Mouse (Mus musculus) embryonic facial prominence, embryonic 14.5 days (tissue): ENCODE data around the gene Slc16a1. TPM values are rescaled to one million over a fixed set of nuclear protein-coding genes. Genes with fewer than 3 reads are reported as not detected.
A peak's percentile ranks its signal among the peaks of the same experiment; 100 is the strongest.

Experiments used
- ATAC-seq: fragments of 200-750 bp; cut with Nextera tagmentation; 2 replicates; pipeline ENCODE4 v1.8.0; 2017; ENCODE audit warnings: low read depth, moderate number of reproducible peaks, moderate TSS enrichment
- DNase-seq: peaks from one replicate; pipeline ENCODE4 v3.0.0-alpha.2; 2015; ENCODE audit warnings: low spot score
- H3K27ac ChIP-seq: fragments of 300-500 bp; sonication (generic); replicated peaks from 2 replicates; pipeline ENCODE4 v1.5.1; 2014; ENCODE audit warnings: low read depth, mild to moderate bottlenecking, low read length, moderate library complexity
- H3K27me3 ChIP-seq: fragments of 300-500 bp; sonication (generic); replicated peaks from 2 replicates; pipeline ENCODE4 v1.6.1; 2014; ENCODE audit warnings: low read length; ENCODE audit not compliant: control insufficient read depth, insufficient read depth
- H3K36me3 ChIP-seq: fragments of 300-500 bp; sonication (generic); 2 replicates; pipeline ENCODE4 v1.6.1; 2014; ENCODE audit warnings: low read length, mixed read lengths; ENCODE audit not compliant: control insufficient read depth, insufficient read depth
- H3K4me1 ChIP-seq: fragments of 300-500 bp; sonication (generic); 2 replicates; pipeline ENCODE4 v1.6.1; 2014; ENCODE audit warnings: antibody characterized with exemption, low read length; ENCODE audit not compliant: control insufficient read depth, insufficient read depth
- H3K4me2 ChIP-seq: fragments of 300-500 bp; sonication (generic); 2 replicates; pipeline ENCODE4 v1.6.1; 2014; ENCODE audit warnings: low read depth, mild to moderate bottlenecking, low read length, moderate library complexity, mixed read lengths
- H3K4me3 ChIP-seq: fragments of 300-500 bp; sonication (generic); 2 replicates; pipeline ENCODE4 v1.5.1; 2014; ENCODE audit warnings: low read depth, mild to moderate bottlenecking, low read length
- H3K9ac ChIP-seq: fragments of 300-500 bp; sonication (generic); 2 replicates; pipeline ENCODE4 v1.6.1; 2014; ENCODE audit warnings: low read depth, mild to moderate bottlenecking, low read length, moderate library complexity, mixed read lengths
- H3K9me3 ChIP-seq: fragments of 300-500 bp; sonication (generic); 2 replicates; pipeline ENCODE4 v1.6.1; 2016; ENCODE audit warnings: low read length; ENCODE audit not compliant: control insufficient read depth
- WGBS: fragments of 180-500 bp; shearing (Covaris S2); extraction: QIAGEN DNeasy Blood & Tissue Kit; methylation state at CpG from one replicate; pipeline ENCODE4 v1.1.7; 2014; 5-methylcytosine and 5-hydroxymethylcytosine counted together
- polyA plus RNA-seq: library from polyadenylated mRNA; unstranded; fragments of >200 nt; fragmentation: Nextera tagmentation; extraction: Ambion mirVana; gene quantifications from 2 replicates; pipeline ENCODE4 v1.2.1, GENCODE M21; 2014

Gene Slc16a1
- polyA plus RNA-seq, 1 experiment from 2014 or later = 30.9 TPM

- H3K36me3 ChIP-seq = no peaks in the 10 kb centered on the region
- peaks cover 6% of the 10 kb centered on the region; the same call in 1 of the 2 replicates for H3K4me1 ChIP-seq
- H3K4me3 ChIP-seq = no peak overlapping the region
- 9% methylated on average over 2 of the region's 2 CpGs for WGBS
- ATAC-seq (peak; percentile 51; the same call in 1 of the 2 replicates), DNase-seq (peak; percentile 54)
- H3K9ac ChIP-seq = no peak overlapping the region
- no peak overlapping the region for H3K4me2 ChIP-seq
- no peak overlapping the region for H3K27ac ChIP-seq
- no peaks in the 10 kb centered on the region for H3K27me3 ChIP-seq
- H3K9me3 ChIP-seq = no peaks in the 10 kb centered on the region
These were observed 5.4 kb downstream of the Slc16a1 start for GRCm38 (mm10) chr3:104643810-104644270.

DNA sequence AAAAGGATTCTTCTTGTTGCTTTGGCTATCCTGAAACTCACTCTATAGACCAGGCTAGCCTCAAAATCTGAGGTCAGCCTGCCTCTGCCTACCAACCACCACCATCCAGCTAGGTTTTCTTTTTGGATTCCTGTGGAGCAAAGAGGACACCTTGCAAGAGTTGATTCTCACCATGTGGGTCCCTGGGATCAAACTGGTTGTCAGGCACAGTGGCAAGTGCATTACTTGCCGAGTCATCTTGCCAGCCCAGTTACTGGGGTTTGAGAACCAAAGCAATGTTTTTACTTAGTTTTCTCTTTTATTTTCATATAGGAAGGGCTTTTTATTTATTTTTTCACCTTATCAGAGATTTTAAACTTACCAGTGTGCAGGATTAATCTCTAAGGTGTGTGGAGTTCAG, 5.9 kb downstream of the Slc16a1 start:
- DNase-seq (no peak), ATAC-seq (no peak)
- no peak overlapping the region for H3K4me3 ChIP-seq
- WGBS = 96% methylated on average over 1 of the region's 1 CpGs
- no peaks in the 10 kb centered on the region for H3K36me3 ChIP-seq
- no peak overlapping the region for H3K4me2 ChIP-seq
- H3K9ac ChIP-seq = no peak overlapping the region
- no peak overlapping the region for H3K27ac ChIP-seq
- peaks cover 6% of the 10 kb centered on the region; the same call in 1 of the 2 replicates for H3K4me1 ChIP-seq
- no peaks in the 10 kb centered on the region for H3K9me3 ChIP-seq
- H3K27me3 ChIP-seq = no peaks in the 10 kb centered on the region

DNA sequence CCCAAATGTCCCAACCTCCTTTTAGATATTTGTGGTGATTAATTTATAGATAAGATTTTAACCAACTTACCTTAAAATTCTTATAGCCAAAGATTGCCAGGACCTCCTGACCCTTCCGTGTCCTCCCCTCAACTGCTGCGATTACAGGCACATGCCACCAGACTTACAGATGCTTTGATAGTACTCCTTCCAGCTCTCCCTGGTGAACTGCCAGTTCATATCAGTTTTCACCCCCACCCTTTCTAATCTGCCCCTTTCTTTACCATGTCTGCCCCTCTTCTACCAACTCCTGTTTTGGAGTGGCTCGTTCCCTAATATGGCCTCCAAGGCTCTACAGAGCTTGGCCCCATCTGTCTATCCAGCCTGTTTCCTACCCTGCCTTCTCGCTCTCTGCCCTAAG, 15.8 kb downstream of the Slc16a1 start:
- no peaks in the 10 kb centered on the region for H3K9me3 ChIP-seq
- H3K4me3 ChIP-seq = no peak overlapping the region
- no peak overlapping the region for H3K9ac ChIP-seq
- WGBS = 89% methylated on average over 4 of the region's 4 CpGs
- DNase-seq (no peak), ATAC-seq (no peak)
- no peaks in the 10 kb centered on the region for H3K27me3 ChIP-seq
- H3K36me3 ChIP-seq = peaks cover 39% of the 10 kb centered on the region; the same call in 1 of the 2 replicates
- no peak overlapping the region for H3K27ac ChIP-seq
- no peak overlapping the region for H3K4me2 ChIP-seq
- H3K4me1 ChIP-seq = no peaks in the 10 kb centered on the region

DNA sequence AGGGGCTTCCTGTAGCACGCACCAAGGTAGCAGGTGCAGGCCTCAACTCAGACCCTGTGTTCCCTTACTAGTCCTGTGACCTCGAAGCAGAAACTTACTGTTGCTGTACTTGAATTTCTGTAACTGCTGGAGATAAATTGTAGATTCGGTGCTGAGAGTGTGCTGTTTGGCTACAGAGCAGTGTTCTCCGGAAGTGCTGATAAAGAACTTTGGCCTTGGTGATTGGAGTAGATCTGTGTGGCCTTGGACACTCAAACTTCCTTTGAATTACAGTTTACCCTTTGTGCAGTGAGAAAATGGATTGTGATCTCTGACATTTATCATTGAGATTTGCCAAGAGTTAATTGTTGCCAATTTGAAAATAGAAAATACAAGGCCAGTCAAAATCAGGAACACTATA, 16.5 kb downstream of the Slc16a1 start:
- DNase-seq = no peak
- Histone ChIP-seq H3K9ac (no peak overlapping the region), H3K4me1 (no peaks in the 10 kb centered on the region), H3K4me3 (no peak overlapping the region), H3K4me2 (no peak overlapping the region), H3K9me3 (no peaks in the 10 kb centered on the region), H3K27ac (no peak overlapping the region), H3K36me3 (peaks cover 39% of the 10 kb centered on the region; the same call in 1 of the 2 replicates), H3K27me3 (no peaks in the 10 kb centered on the region)
- WGBS = 90% methylated on average over 4 of the region's 4 CpGs
- no peak for ATAC-seq

DNA sequence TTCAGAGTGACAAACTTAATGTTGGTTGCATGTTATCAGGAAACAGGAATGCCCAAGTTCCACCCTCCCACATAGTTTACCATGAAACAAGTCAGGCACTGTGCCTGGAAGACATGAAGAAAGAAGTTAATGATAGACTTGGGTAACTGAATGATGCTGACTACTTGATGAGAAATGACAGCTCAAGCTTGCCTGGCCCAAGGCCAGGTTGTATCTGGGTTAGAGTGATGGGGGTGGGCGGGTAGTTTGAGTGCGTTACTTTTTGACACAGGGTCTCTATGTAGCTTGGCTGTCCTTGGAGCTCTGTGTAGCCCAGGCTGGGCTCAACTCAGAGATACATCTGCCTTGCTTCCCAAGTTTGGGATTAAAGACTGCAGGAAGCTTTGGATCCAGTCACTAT, 20.2 kb downstream of the Slc16a1 start:
- H3K27me3 ChIP-seq = no peaks in the 10 kb centered on the region
- H3K4me2 ChIP-seq = no peak overlapping the region
- WGBS = 79% methylated on average over 2 of the region's 2 CpGs
- H3K4me1 ChIP-seq = peaks cover 9% of the 10 kb centered on the region; the same call in 1 of the 2 replicates
- H3K9ac ChIP-seq = no peak overlapping the region
- no peak for DNase-seq
- no peak for ATAC-seq
- H3K9me3 ChIP-seq = no peaks in the 10 kb centered on the region
- peaks cover 18% of the 10 kb centered on the region; the same call in 1 of the 2 replicates for H3K36me3 ChIP-seq
- H3K27ac ChIP-seq = no peak overlapping the region
- no peak overlapping the region for H3K4me3 ChIP-seq

GRCm38 (mm10) chr3:104659758-104660157, 21.3 kb downstream of the Slc16a1 start:
- no peaks in the 10 kb centered on the region for H3K27me3 ChIP-seq
- 87% methylated on average over 4 of the region's 4 CpGs for WGBS

GRCm38 (mm10) chr3:104660522-104660921, 22.1 kb downstream of the Slc16a1 start:
- H3K4me1 ChIP-seq = peaks cover 9% of the 10 kb centered on the region; the same call in 1 of the 2 replicates
- H3K27ac ChIP-seq = no peak overlapping the region
- no peak overlapping the region for H3K9ac ChIP-seq
- ATAC-seq = no peak
- H3K9me3 ChIP-seq = no peaks in the 10 kb centered on the region
- 70% methylated on average over 3 of the region's 3 CpGs for WGBS
- DNase-seq = no peak
- no peaks in the 10 kb centered on the region for H3K27me3 ChIP-seq
- peaks cover 9% of the 10 kb centered on the region; the same call in 1 of the 2 replicates for H3K36me3 ChIP-seq
- no peak overlapping the region for H3K4me3 ChIP-seq
- H3K4me2 ChIP-seq = no peak overlapping the region

More at GRCm38 (mm10) chr3:104659758-104660157, 21.3 kb downstream of the Slc16a1 start:
- Histone ChIP-seq H3K4me3 (no peak overlapping the region), H3K27ac (no peak overlapping the region), H3K9ac (no peak overlapping the region), H3K9me3 (no peaks in the 10 kb centered on the region), H3K4me1 (peaks cover 9% of the 10 kb centered on the region; the same call in 1 of the 2 replicates), H3K4me2 (no peak overlapping the region), H3K36me3 (peaks cover 15% of the 10 kb centered on the region; the same call in 1 of the 2 replicates)
- DNase-seq = no peak
- ATAC-seq = no peak

DNA sequence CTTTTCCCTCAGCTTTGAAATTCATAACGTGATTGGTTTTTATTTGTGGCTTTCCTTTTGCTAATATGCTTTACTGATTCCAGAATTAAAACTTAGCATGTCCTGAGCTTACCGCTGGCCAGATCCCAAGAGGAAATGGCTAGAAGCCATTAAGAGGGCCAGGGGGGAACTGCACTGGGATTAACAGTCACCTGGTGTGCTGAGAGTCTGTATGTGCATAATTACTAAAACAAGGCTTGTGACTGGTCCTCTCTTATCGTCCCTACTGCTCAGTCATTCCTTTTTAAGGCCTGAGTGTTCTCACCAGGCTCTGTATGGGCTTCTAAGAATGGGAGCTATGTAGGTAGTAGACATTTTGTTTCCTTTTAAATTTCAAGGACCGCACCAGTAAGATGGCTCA, 23.5 kb downstream of the Slc16a1 start:
- Histone ChIP-seq H3K9ac (0 out of 2 replicates have a peak overlapping the region, but pooled peaks have one; percentile 6), H3K4me2 (no peak overlapping the region), H3K36me3 (no peaks in the 10 kb centered on the region), H3K4me3 (no peak overlapping the region), H3K4me1 (peaks cover 9% of the 10 kb centered on the region; the same call in 1 of the 2 replicates), H3K27ac (no peak overlapping the region), H3K27me3 (no peaks in the 10 kb centered on the region), H3K9me3 (no peaks in the 10 kb centered on the region)
- no peak for ATAC-seq
- WGBS = 38% methylated on average over 4 of the region's 4 CpGs
- DNase-seq = no peak

DNA sequence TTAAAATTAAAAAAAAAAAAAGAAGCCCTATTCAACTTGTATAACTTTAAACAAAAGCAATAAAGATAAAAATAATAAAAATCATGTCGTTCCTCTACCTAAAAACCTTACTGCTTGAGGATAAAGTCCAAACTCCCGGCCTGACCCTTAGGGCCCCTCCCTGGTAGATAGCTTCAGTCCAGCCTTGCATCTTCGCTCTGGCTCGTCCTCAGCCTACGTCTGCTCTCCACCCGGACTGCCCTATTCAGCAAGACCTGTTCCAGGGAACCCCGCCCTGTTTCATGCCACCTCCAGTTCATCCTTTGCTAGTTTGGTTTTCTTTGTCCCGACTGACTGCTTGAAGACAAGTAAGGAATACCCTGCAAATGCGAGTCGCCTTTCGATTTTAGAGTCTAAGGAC, 24.5 kb downstream of the Slc16a1 start:
- Histone ChIP-seq H3K4me3 (no peak overlapping the region), H3K9me3 (no peaks in the 10 kb centered on the region), H3K9ac (no peak overlapping the region), H3K36me3 (no peaks in the 10 kb centered on the region), H3K27me3 (no peaks in the 10 kb centered on the region), H3K27ac (no peak overlapping the region), H3K4me1 (peaks cover 12% of the 10 kb centered on the region; the same call in 1 of the 2 replicates), H3K4me2 (no peak overlapping the region)
- ATAC-seq = no peak
- DNase-seq = no peak
- 81% methylated on average over 11 of the region's 11 CpGs for WGBS
